Comparison of ENCODE assay signal across 7 mouse cellular contexts in genomic region chr2:179976295-179976627, GRCm38 (mm10). TPM values are rescaled to one million over a fixed set of nuclear protein-coding genes. Genes with fewer than 3 reads are reported as not detected.
DNase-seq lines count a peak whose midpoint lies in the region; ATAC-seq and TF ChIP-seq lines count a peak whose summit lies in the region.

No protein-coding gene starts in this region.

- H3K27ac ChIP-seq in lung, postnatal 0 days (ENCODE audit: low read length), result peak overlapping the region; percentile 99
- peak overlapping the region; percentile 98 for H3K27ac ChIP-seq in forebrain, embryonic 10.5 days
- H3K27ac ChIP-seq in limb, embryonic 11.5 days (replicated peaks; ENCODE audit: low read depth, low read length), result peak overlapping the region; percentile 94
- peak overlapping the region; percentile 72; the same call in 1 of the 2 replicates for H3K27ac ChIP-seq in stomach, embryonic 14.5 days (ENCODE audit: low read length)

- H3K9me3 ChIP-seq in lung, postnatal 0 days (ENCODE audit: low read length), result no peaks in the 10 kb centered on the region
- no peaks in the 10 kb centered on the region for H3K9me3 ChIP-seq in forebrain, embryonic 10.5 days
- H3K9me3 ChIP-seq in limb, embryonic 11.5 days (ENCODE audit: control insufficient read depth, low read length), result no peaks in the 10 kb centered on the region
- H3K9me3 ChIP-seq in stomach, embryonic 14.5 days (ENCODE audit: control insufficient read depth, low read depth, low read length), result no peaks in the 10 kb centered on the region

- no peak for DNase-seq in lung, postnatal 0 days (ENCODE audit: low spot score)
- DNase-seq in lung, postnatal 4 days, result no peak
- DNase-seq in forebrain, embryonic 10.5 days (ENCODE audit: extremely low spot score, low spot score), result no peak
- no peak for DNase-seq in limb, embryonic 11.5 days (ENCODE audit: low spot score)
- DNase-seq in adrenal gland, postnatal 14 days, result no peak
- DNase-seq in gastrocnemius, postnatal 36 days, result no peak

- H3K4me2 ChIP-seq in lung, postnatal 0 days (replicated peaks; ENCODE audit: low read depth, low read length), result peak overlapping the region; percentile 95
- peak overlapping the region; percentile 100 for H3K4me2 ChIP-seq in limb, embryonic 11.5 days (ENCODE audit: low read depth, severe bottlenecking)
- peak overlapping the region; percentile 99; the same call in 1 of the 2 replicates for H3K4me2 ChIP-seq in stomach, embryonic 14.5 days (replicated peaks; ENCODE audit: low read depth, low read length)

- H3K4me1 ChIP-seq in lung, postnatal 0 days (ENCODE audit: insufficient read depth, low read depth, low read length), result peaks cover 16% of the 10 kb centered on the region
- peaks cover 53% of the 10 kb centered on the region for H3K4me1 ChIP-seq in forebrain, embryonic 10.5 days
- peaks cover 23% of the 10 kb centered on the region for H3K4me1 ChIP-seq in limb, embryonic 11.5 days (ENCODE audit: control insufficient read depth, insufficient read depth, low read length)
- peaks cover 22% of the 10 kb centered on the region; the same call in 1 of the 2 replicates for H3K4me1 ChIP-seq in stomach, embryonic 14.5 days (ENCODE audit: control insufficient read depth, insufficient read depth, low read length)

- peak; percentile 27 for ATAC-seq in lung, postnatal 0 days
- ATAC-seq in limb, embryonic 11.5 days (ENCODE audit: insufficient number of reproducible peaks, low FRiP score, low TSS enrichment, low read depth), result no peak
- peak; percentile 43 for ATAC-seq in stomach, embryonic 14.5 days (ENCODE audit: insufficient number of reproducible peaks, insufficient read depth, low FRiP score, low read depth)

- peak overlapping the region; percentile 91 for H3K4me3 ChIP-seq in lung, postnatal 0 days (ENCODE audit: low read depth, low read length)
- H3K4me3 ChIP-seq in forebrain, embryonic 10.5 days, result peak overlapping the region; percentile 89
- peak overlapping the region; percentile 78 for H3K4me3 ChIP-seq in limb, embryonic 11.5 days (ENCODE audit: low read depth, low read length)
- peak overlapping the region; percentile 76 for H3K4me3 ChIP-seq in stomach, embryonic 14.5 days (ENCODE audit: low read depth, low read length)

- H3K27me3 ChIP-seq in lung, postnatal 0 days (replicated peaks; ENCODE audit: insufficient read depth, low read length), result no peaks in the 10 kb centered on the region
- H3K27me3 ChIP-seq in forebrain, embryonic 10.5 days (ENCODE audit: poor library complexity, severe bottlenecking), result no peaks in the 10 kb centered on the region
- no peaks in the 10 kb centered on the region for H3K27me3 ChIP-seq in limb, embryonic 11.5 days (ENCODE audit: control insufficient read depth, insufficient read depth, low read length)
- no peaks in the 10 kb centered on the region for H3K27me3 ChIP-seq in stomach, embryonic 14.5 days (ENCODE audit: control insufficient read depth, insufficient read depth, low read length)

- no peak for TF ChIP-seq EP300 in lung, postnatal 0 days (IDR thresholded peaks at IDR 0.05)

- 0% methylated on average over 12 of the region's 54 CpGs for WGBS in lung, postnatal 0 days
- WGBS in forebrain, embryonic 10.5 days, result 7% methylated on average over 53 of the region's 54 CpGs
- under 1% methylated on average over 44 of the region's 54 CpGs for WGBS in limb, embryonic 11.5 days
- WGBS in stomach, embryonic 14.5 days, result under 1% methylated on average over 40 of the region's 54 CpGs

- peak overlapping the region; percentile 94 for H3K9ac ChIP-seq in lung, postnatal 0 days (replicated peaks; ENCODE audit: low read depth)
- peak overlapping the region; percentile 81 for H3K9ac ChIP-seq in limb, embryonic 11.5 days (ENCODE audit: low read length)
- peak overlapping the region; percentile 80 for H3K9ac ChIP-seq in stomach, embryonic 14.5 days (replicated peaks; ENCODE audit: low read depth, low read length)

- no peaks in the 10 kb centered on the region for H3K36me3 ChIP-seq in lung, postnatal 0 days (ENCODE audit: insufficient read depth, low read length)
- H3K36me3 ChIP-seq in forebrain, embryonic 10.5 days (replicated peaks), result no peaks in the 10 kb centered on the region
- 0 out of 2 replicates have a peak, but pooled peaks cover 2% of the 10 kb centered on the region for H3K36me3 ChIP-seq in limb, embryonic 11.5 days (ENCODE audit: control insufficient read depth, insufficient read depth, low read length)
- H3K36me3 ChIP-seq in stomach, embryonic 14.5 days (ENCODE audit: control insufficient read depth, insufficient read depth, low read length), result no peaks in the 10 kb centered on the region

- TF ChIP-seq CTCF in lung, postnatal 0 days (IDR thresholded peaks at IDR 0.05), result no peak

- intact Hi-C loops in gastrocnemius, postnatal 36 days (cut with DNase I), result loop anchor here (2.0 to 10.0 kb wide), 3 partner anchors 49 to 279 kb away; partner anchors contain the start of genes Lsm14b, Psma7, Rps21 and Ss18l1

RNA-seq across cellular contexts. Expression of gene Taf4, which starts 0.2 kb away (rescaled TPM):
- polyA plus RNA-seq in lung, postnatal 0 days (2015; fragmentation: Nextera tagmentation; extraction: Ambion mirVana), result 2.8 and 3.5 TPM in 2 replicates
- polyA plus RNA-seq in forebrain, embryonic 10.5 days (2016; fragmentation: Nextera tagmentation; extraction: Ambion mirVana), result 3.6 and 4.2 TPM in 2 replicates
- polyA plus RNA-seq in limb, embryonic 11.5 days (2014; fragmentation: Nextera tagmentation; extraction: Ambion mirVana), result 4.7 and 5.8 TPM in 2 replicates
- 5.7 and 6.8 TPM in 2 replicates for polyA plus RNA-seq in stomach, embryonic 14.5 days (2014; fragmentation: Nextera tagmentation; extraction: Ambion mirVana)
- 20.7 and 21.6 TPM in 2 replicates for total RNA-seq in adrenal gland, postnatal 14 days (2021)
- total RNA-seq in gastrocnemius, postnatal 36 days (2021), result 1 to 10 TPM; 6.6 to 8.3 TPM

RNA-seq across cellular contexts. Expression of gene Lsm14b, which starts 48.5 kb away (rescaled TPM):
- 6.5 and 7.0 TPM in 2 replicates for polyA plus RNA-seq in lung, postnatal 0 days (2015; fragmentation: Nextera tagmentation; extraction: Ambion mirVana)
- polyA plus RNA-seq in forebrain, embryonic 10.5 days (2016; fragmentation: Nextera tagmentation; extraction: Ambion mirVana), result 8.5 and 8.9 TPM in 2 replicates
- 8.3 and 10.2 TPM in 2 replicates for polyA plus RNA-seq in limb, embryonic 11.5 days (2014; fragmentation: Nextera tagmentation; extraction: Ambion mirVana)
- 6.9 and 7.6 TPM in 2 replicates for polyA plus RNA-seq in stomach, embryonic 14.5 days (2014; fragmentation: Nextera tagmentation; extraction: Ambion mirVana)
- 36.0 and 36.8 TPM in 2 replicates for total RNA-seq in adrenal gland, postnatal 14 days (2021)
- total RNA-seq in gastrocnemius, postnatal 36 days (2021), result 10 to 100 TPM; 41.4 to 45.1 TPM
